15 mouse cellular contexts compared by ENCODE assay signal in the genomic region with DNA sequence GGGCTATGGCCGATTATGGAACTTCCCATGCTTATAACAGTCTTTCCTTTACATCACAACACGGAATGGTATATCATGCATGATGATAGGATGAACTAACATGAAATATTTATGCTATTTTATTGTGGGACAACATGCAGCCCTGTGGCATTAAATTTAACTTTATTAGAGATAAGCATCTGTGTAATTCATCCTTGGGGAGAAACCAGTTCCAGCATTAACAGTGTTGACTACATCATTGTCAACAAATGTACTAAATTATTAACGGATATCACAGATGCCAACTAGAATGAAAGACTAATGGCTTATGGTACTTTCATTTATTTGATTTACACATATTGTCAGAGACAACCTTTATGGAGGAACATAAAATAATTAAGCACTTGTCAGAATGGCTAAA.
"Had no signal": no experiment of that assay in that cellular context is flagged by ENCODE, and none has a peak within 500 bp of the region (broad histone marks: within the 10 kb centered on the region; RNA-seq: fewer than 3 reads in every experiment).

No protein-coding gene starts in this region.

- ATAC-seq: liver, embryonic 12.5 days; midbrain, embryonic 15.5 days had no signal

- DNase-seq: lung, adult 18-20 months; lung, embryonic 14.5 days; lung, postnatal 10 days; lung, postnatal 4 days; right cerebral cortex, adult 18-20 months; thymus, adult 18-20 months; thymus, postnatal 14 days; thymus, postnatal 36 days had no signal

- H3K4me2 ChIP-seq: limb, embryonic 15.5 days; liver, embryonic 12.5 days; lung, embryonic 14.5 days; midbrain, embryonic 12.5 days; midbrain, embryonic 15.5 days; stomach, embryonic 15.5 days had no signal

- H3K36me3 ChIP-seq: limb, embryonic 15.5 days; liver, embryonic 12.5 days; midbrain, embryonic 12.5 days; midbrain, embryonic 15.5 days; stomach, embryonic 15.5 days had no signal

- H3K27me3 ChIP-seq: limb, embryonic 15.5 days; liver, embryonic 12.5 days; midbrain, embryonic 12.5 days; midbrain, embryonic 15.5 days; stomach, embryonic 15.5 days had no signal

- H3K9me3 ChIP-seq: limb, embryonic 15.5 days; liver, embryonic 12.5 days; midbrain, embryonic 12.5 days; midbrain, embryonic 15.5 days; stomach, embryonic 15.5 days had no signal

- H3K4me3 ChIP-seq: limb, embryonic 15.5 days; liver, embryonic 12.5 days; midbrain, embryonic 12.5 days; midbrain, embryonic 15.5 days; stomach, embryonic 15.5 days had no signal

- H3K27ac ChIP-seq: limb, embryonic 15.5 days; liver, embryonic 12.5 days; liver, embryonic 14.5 days; midbrain, embryonic 12.5 days; midbrain, embryonic 15.5 days; stomach, embryonic 15.5 days; stomach, postnatal 0 days had no signal

- H3K4me1 ChIP-seq: limb, embryonic 15.5 days; liver, embryonic 12.5 days; midbrain, embryonic 12.5 days; midbrain, embryonic 15.5 days; stomach, embryonic 15.5 days had no signal

- H3K9ac ChIP-seq: limb, embryonic 15.5 days; liver, embryonic 12.5 days; liver, embryonic 14.5 days; lung, embryonic 14.5 days; midbrain, embryonic 12.5 days; midbrain, embryonic 15.5 days; stomach, embryonic 15.5 days had no signal
